Mouse (Mus musculus): ENCODE results near the gene Ubald1. TPM values are rescaled to one million over a fixed set of nuclear protein-coding genes. Genes with fewer than 3 reads are reported as not detected.

Ubald1 gene
- polyA plus RNA-seq (2012; ENCODE audit: insufficient read depth, low replicate concordance) = 336 and 551 TPM in 2 replicates

- Histone ChIP-seq H3K4me1 (peaks cover 75% of the 10 kb centered on the region), H3K27me3 (replicated peaks) (no peaks in the 10 kb centered on the region), H3K9me3 (no peaks in the 10 kb centered on the region), H3K36me3 (replicated peaks; ENCODE audit: low read length) (peaks cover 25% of the 10 kb centered on the region), H3K4me3 (replicated peaks) (peak within 1 kb of the TSS; percentile 93)
- TF ChIP-seq GATA1 (IDR thresholded peaks at IDR 0.05; ENCODE audit: borderline replicate concordance, low read length) (no peak), FLI1 (IDR thresholded peaks at IDR 0.05; ENCODE audit: low read length) (no peak)
Measured at GRCm38 (mm10) chr16:4880136-4880825, at the start of gene Ubald1. Ubald1 (minus strand) TSS chr16:4880315.

- TF ChIP-seq GATA1 (IDR thresholded peaks at IDR 0.05; ENCODE audit: borderline replicate concordance, low read length) (no peak), FLI1 (IDR thresholded peaks at IDR 0.05; ENCODE audit: low read length) (no peak)
- H3K36me3 ChIP-seq (replicated peaks; ENCODE audit: low read length) = peaks cover 95% of the 10 kb centered on the region
- peaks cover 56% of the 10 kb centered on the region for H3K4me1 ChIP-seq
- no peaks in the 10 kb centered on the region for H3K9me3 ChIP-seq
- no peak overlapping the region for H3K4me3 ChIP-seq (replicated peaks)
- no peaks in the 10 kb centered on the region for H3K27me3 ChIP-seq (replicated peaks)
Measured at GRCm38 (mm10) chr16:4928474-4928873, 48.4 kb upstream of the Ubald1 start.

- Histone ChIP-seq H3K36me3 (replicated peaks; ENCODE audit: low read length) (peaks cover 95% of the 10 kb centered on the region), H3K4me3 (replicated peaks) (no peak overlapping the region), H3K4me1 (peaks cover 56% of the 10 kb centered on the region), H3K27me3 (replicated peaks) (no peaks in the 10 kb centered on the region), H3K9me3 (no peaks in the 10 kb centered on the region)
- TF ChIP-seq FLI1 (IDR thresholded peaks at IDR 0.05; ENCODE audit: low read length) (no peak), GATA1 (IDR thresholded peaks at IDR 0.05; ENCODE audit: borderline replicate concordance, low read length) (no peak)
Measured at GRCm38 (mm10) chr16:4927967-4928366, 47.9 kb upstream of the Ubald1 start.

GRCm38 (mm10) chr16:4923996-4924395, 43.9 kb upstream of the Ubald1 start:
- Histone ChIP-seq H3K27me3 (replicated peaks) (no peaks in the 10 kb centered on the region), H3K4me1 (peaks cover 72% of the 10 kb centered on the region), H3K36me3 (replicated peaks; ENCODE audit: low read length) (peaks cover 94% of the 10 kb centered on the region), H3K4me3 (replicated peaks) (no peak overlapping the region), H3K9me3 (no peaks in the 10 kb centered on the region)
- no peak for TF ChIP-seq GATA1 (IDR thresholded peaks at IDR 0.05; ENCODE audit: borderline replicate concordance, low read length)
- no peak for TF ChIP-seq FLI1 (IDR thresholded peaks at IDR 0.05; ENCODE audit: low read length)

- Histone ChIP-seq H3K4me3 (replicated peaks) (no peak overlapping the region), H3K36me3 (replicated peaks; ENCODE audit: low read length) (peaks cover 94% of the 10 kb centered on the region), H3K4me1 (peaks cover 63% of the 10 kb centered on the region), H3K27me3 (replicated peaks) (no peaks in the 10 kb centered on the region), H3K9me3 (no peaks in the 10 kb centered on the region)
- TF ChIP-seq FLI1 (IDR thresholded peaks at IDR 0.05; ENCODE audit: low read length) (no peak), GATA1 (IDR thresholded peaks at IDR 0.05; ENCODE audit: borderline replicate concordance, low read length) (no peak)
Measured at GRCm38 (mm10) chr16:4922481-4922880, 42.4 kb upstream of the Ubald1 start.

GRCm38 (mm10) chr16:4920556-4920955, 40.4 kb upstream of the Ubald1 start:
- no peaks in the 10 kb centered on the region for H3K9me3 ChIP-seq
- H3K4me3 ChIP-seq (replicated peaks) = peak overlapping the region; percentile 71
- TF ChIP-seq GATA1 (IDR thresholded peaks at IDR 0.05; ENCODE audit: borderline replicate concordance, low read length) (no peak), FLI1 (IDR thresholded peaks at IDR 0.05; ENCODE audit: low read length) (no peak)
- no peaks in the 10 kb centered on the region for H3K27me3 ChIP-seq (replicated peaks)
- peaks cover 66% of the 10 kb centered on the region for H3K4me1 ChIP-seq
- peaks cover 93% of the 10 kb centered on the region for H3K36me3 ChIP-seq (replicated peaks; ENCODE audit: low read length)

GRCm38 (mm10) chr16:4916608-4917007, 36.5 kb upstream of the Ubald1 start:
- TF ChIP-seq GATA1 (IDR thresholded peaks at IDR 0.05; ENCODE audit: borderline replicate concordance, low read length) (no peak), FLI1 (IDR thresholded peaks at IDR 0.05; ENCODE audit: low read length) (no peak)
- peaks cover 92% of the 10 kb centered on the region for H3K36me3 ChIP-seq (replicated peaks; ENCODE audit: low read length)
- no peak overlapping the region for H3K4me3 ChIP-seq (replicated peaks)
- no peaks in the 10 kb centered on the region for H3K27me3 ChIP-seq (replicated peaks)
- H3K4me1 ChIP-seq = peaks cover 80% of the 10 kb centered on the region
- no peaks in the 10 kb centered on the region for H3K9me3 ChIP-seq

GRCm38 (mm10) chr16:4915931-4916330, 35.8 kb upstream of the Ubald1 start:
- H3K4me3 ChIP-seq (replicated peaks) = peak overlapping the region; percentile 42
- no peaks in the 10 kb centered on the region for H3K9me3 ChIP-seq
- peaks cover 81% of the 10 kb centered on the region for H3K4me1 ChIP-seq
- no peaks in the 10 kb centered on the region for H3K27me3 ChIP-seq (replicated peaks)
- H3K36me3 ChIP-seq (replicated peaks; ENCODE audit: low read length) = peaks cover 94% of the 10 kb centered on the region
- TF ChIP-seq FLI1 (IDR thresholded peaks at IDR 0.05; ENCODE audit: low read length) (no peak), GATA1 (IDR thresholded peaks at IDR 0.05; ENCODE audit: borderline replicate concordance, low read length) (no peak)

GRCm38 (mm10) chr16:4913783-4914735, 33.9 kb upstream of the Ubald1 start:
- peaks cover 67% of the 10 kb centered on the region for H3K4me1 ChIP-seq
- peaks cover 94% of the 10 kb centered on the region for H3K36me3 ChIP-seq (replicated peaks; ENCODE audit: low read length)
- H3K4me3 ChIP-seq (replicated peaks) = peak overlapping the region; percentile 80

More at GRCm38 (mm10) chr16:4913783-4914735, 33.9 kb upstream of the Ubald1 start:
- H3K9me3 ChIP-seq = no peaks in the 10 kb centered on the region
- H3K27me3 ChIP-seq (replicated peaks) = no peaks in the 10 kb centered on the region
- TF ChIP-seq GATA1 (IDR thresholded peaks at IDR 0.05; ENCODE audit: borderline replicate concordance, low read length) (no peak), FLI1 (IDR thresholded peaks at IDR 0.05; ENCODE audit: low read length) (no peak)
